Mouse (Mus musculus) midbrain, postnatal 0 days (tissue): Measurements from ENCODE around the gene Kcnrg. TPM values are rescaled to one million over a fixed set of nuclear protein-coding genes. Genes with fewer than 3 reads are reported as not detected.

Experiments
- ATAC-seq: fragments of 200-750 bp; cut with Nextera tagmentation; 2 replicates; pipeline ENCODE4 v1.8.0; 2017; ENCODE audit warnings: moderate number of reproducible peaks, mild to moderate bottlenecking, moderate TSS enrichment, moderate library complexity; ENCODE audit not compliant: low FRiP score
- DNase-seq: peaks from one replicate; pipeline ENCODE4 v3.0.0-alpha.2; 2015; ENCODE audit warnings: low spot score
- H3K27ac ChIP-seq: fragments of 300-500 bp; sonication (generic); 2 replicates; pipeline ENCODE4 v1.5.1; 2014; ENCODE audit warnings: low read depth, mild to moderate bottlenecking, low read length, mixed read lengths
- H3K27me3 ChIP-seq: fragments of 300-500 bp; sonication (generic); 2 replicates; pipeline ENCODE4 v1.6.1; 2014; ENCODE audit warnings: low read length, control low read depth, mixed read lengths; ENCODE audit not compliant: insufficient read depth
- H3K36me3 ChIP-seq: fragments of 300-500 bp; sonication (generic); 2 replicates; pipeline ENCODE4 v1.6.1; 2014; ENCODE audit warnings: low read length, control low read depth, mixed read lengths; ENCODE audit not compliant: insufficient read depth
- H3K4me1 ChIP-seq: fragments of 300-500 bp; sonication (generic); 2 replicates; pipeline ENCODE4 v1.6.1; 2014; ENCODE audit warnings: mild to moderate bottlenecking, control low read depth, antibody characterized with exemption, low read length, mixed read lengths; ENCODE audit not compliant: insufficient read depth
- H3K4me2 ChIP-seq: fragments of 300-500 bp; sonication (generic); 2 replicates; pipeline ENCODE4 v1.6.1; 2014; ENCODE audit warnings: low read depth, mild to moderate bottlenecking, low read length, mixed read lengths; ENCODE audit not compliant: poor library complexity, severe bottlenecking
- H3K4me3 ChIP-seq: fragments of 300-500 bp; sonication (generic); 2 replicates; pipeline ENCODE4 v1.5.1; 2014; ENCODE audit warnings: low read depth, mild to moderate bottlenecking, low read length, moderate library complexity
- H3K9ac ChIP-seq: fragments of 300-500 bp; sonication (generic); replicated peaks from 2 replicates; pipeline ENCODE4 v1.6.1; 2014; ENCODE audit warnings: mild to moderate bottlenecking, low read length, moderate library complexity, mixed read lengths; ENCODE audit not compliant: poor library complexity, severe bottlenecking
- H3K9me3 ChIP-seq: fragments of 300-500 bp; sonication (generic); 2 replicates; pipeline ENCODE4 v1.6.1; 2016; ENCODE audit warnings: low read length, control low read depth
- CTCF ChIP-seq: IDR thresholded peaks from 2 replicates; pipeline ENCODE4 v1.5.1; 2016; ENCODE audit warnings: antibody characterized with exemption, mild to moderate bottlenecking
- WGBS: fragments of 180-500 bp; shearing (Covaris S2); extraction: QIAGEN DNeasy Blood & Tissue Kit; methylation state at CpG from one replicate; pipeline ENCODE4 v1.1.7; 2014; 5-methylcytosine and 5-hydroxymethylcytosine counted together
- polyA plus RNA-seq: library from polyadenylated mRNA; unstranded; fragments of >200 nt; fragmentation: Nextera tagmentation; extraction: Ambion mirVana; gene quantifications from 2 replicates; pipeline ENCODE4 v1.2.1, GENCODE M21; 2015
- total RNA-seq: library from RNA; depleted of rRNA; stranded (reverse); fragments of >200 nt; gene quantifications from 2 replicates; pipeline ENCODE4 v1.2.3, GENCODE M21; 2014

Kcnrg gene
- total and polyA plus RNA-seq, 2 experiments from 2014 or later, result 2.5 to 4.4 TPM

GRCm38 (mm10) chr14:61572131-61572530 lies 35.1 kb upstream of the Kcnrg start:
- Histone ChIP-seq H3K27me3 (no peaks in the 10 kb centered on the region), H3K9ac (no peak overlapping the region)
- 68% methylated on average over 2 of the region's 2 CpGs for WGBS

GRCm38 (mm10) chr14:61575066-61575465 lies 32.2 kb upstream of the Kcnrg start:
- ATAC-seq (no peak), DNase-seq (no peak)
- Histone ChIP-seq H3K36me3 (no peaks in the 10 kb centered on the region), H3K27ac (no peak overlapping the region), H3K9me3 (no peaks in the 10 kb centered on the region), H3K27me3 (no peaks in the 10 kb centered on the region), H3K4me1 (no peaks in the 10 kb centered on the region), H3K4me3 (no peak overlapping the region), H3K9ac (no peak overlapping the region), H3K4me2 (no peak overlapping the region)
- WGBS, result 87% methylated on average over 10 of the region's 10 CpGs
- no peak for TF ChIP-seq CTCF

More at GRCm38 (mm10) chr14:61572131-61572530, 35.1 kb upstream of the Kcnrg start:
- H3K9me3 ChIP-seq, result no peaks in the 10 kb centered on the region
- no peaks in the 10 kb centered on the region for H3K4me1 ChIP-seq
- ATAC-seq (no peak), DNase-seq (no peak)
- no peaks in the 10 kb centered on the region for H3K36me3 ChIP-seq
- H3K4me3 ChIP-seq, result no peak overlapping the region
- H3K4me2 ChIP-seq, result no peak overlapping the region
- no peak overlapping the region for H3K27ac ChIP-seq
- no peak for TF ChIP-seq CTCF

- WGBS, result 93% methylated on average over 8 of the region's 8 CpGs
- ATAC-seq, result no peak
- TF ChIP-seq CTCF, result no peak
Observed at GRCm38 (mm10) chr14:61575941-61576340, 31.3 kb upstream of the Kcnrg start.

GRCm38 (mm10) chr14:61589288-61590065 lies 17.8 kb upstream of the Kcnrg start:
- Histone ChIP-seq H3K9ac (no peak overlapping the region), H3K4me2 (no peak overlapping the region), H3K9me3 (no peaks in the 10 kb centered on the region), H3K27ac (no peak overlapping the region), H3K36me3 (no peaks in the 10 kb centered on the region), H3K4me3 (no peak overlapping the region), H3K4me1 (no peaks in the 10 kb centered on the region), H3K27me3 (no peaks in the 10 kb centered on the region)
- 88% methylated on average over 4 of the region's 4 CpGs for WGBS
- DNase-seq (no peak), ATAC-seq (no peak)
- no peak for TF ChIP-seq CTCF

More at GRCm38 (mm10) chr14:61575941-61576340, 31.3 kb upstream of the Kcnrg start:
- DNase-seq, result no peak
- H3K9ac ChIP-seq, result no peak overlapping the region
- no peaks in the 10 kb centered on the region for H3K27me3 ChIP-seq
- H3K36me3 ChIP-seq, result no peaks in the 10 kb centered on the region
- H3K4me1 ChIP-seq, result no peaks in the 10 kb centered on the region
- no peak overlapping the region for H3K4me2 ChIP-seq
- H3K27ac ChIP-seq, result no peak overlapping the region
- H3K9me3 ChIP-seq, result no peaks in the 10 kb centered on the region
- H3K4me3 ChIP-seq, result no peak overlapping the region

GRCm38 (mm10) chr14:61596719-61597426 lies 10.4 kb upstream of the Kcnrg start:
- ATAC-seq, result no peak
- Histone ChIP-seq H3K4me3 (no peak overlapping the region), H3K4me2 (no peak overlapping the region), H3K4me1 (0 out of 2 replicates have a peak, but pooled peaks cover 6% of the 10 kb centered on the region), H3K9ac (no peak overlapping the region), H3K36me3 (no peaks in the 10 kb centered on the region), H3K9me3 (no peaks in the 10 kb centered on the region), H3K27ac (no peak overlapping the region), H3K27me3 (no peaks in the 10 kb centered on the region)
- no peak for TF ChIP-seq CTCF
- WGBS, result 91% methylated on average over 9 of the region's 9 CpGs
- no peak for DNase-seq

- DNase-seq, result no peak
- Histone ChIP-seq H3K4me3 (peak within 1 kb of the TSS; percentile 77), H3K9ac (0 out of 2 replicates have a peak within 1 kb of the TSS, but pooled peaks have one; percentile 91), H3K4me1 (0 out of 2 replicates have a peak, but pooled peaks cover 8% of the 10 kb centered on the region), H3K36me3 (no peaks in the 10 kb centered on the region), H3K27me3 (no peaks in the 10 kb centered on the region), H3K27ac (no peak within 1 kb of the TSS), H3K9me3 (no peaks in the 10 kb centered on the region), H3K4me2 (peak within 1 kb of the TSS; percentile 45)
- TF ChIP-seq CTCF, result no peak
- ATAC-seq, result no peak
- 55% methylated on average over 5 of the region's 5 CpGs for WGBS
Observed at GRCm38 (mm10) chr14:61597968-61598367, 9.3 kb upstream of the Kcnrg start, which contains the start of gene Trim13. Trim13 (plus strand) TSS chr14:61598247.
